Mouse (Mus musculus) forelimb bud, embryonic 11.5 days (tissue): ENCODE data around the gene Ccdc6.
"Not testable (repeated sequence)": the region's sequence is repeated elsewhere in the genome, so short reads cannot be mapped to it uniquely, and the experiment has no call there.

Source experiments
- DNase-seq: peaks from one replicate; pipeline ENCODE4 v3.0.0-alpha.2; 2012; ENCODE audit warnings: low read depth, low spot score

Ccdc6 gene

GRCm38 (mm10) chr10:70211281-70211680 lies 114.4 kb downstream of the Ccdc6 start:
- DNase-seq, result no peak

GRCm38 (mm10) chr10:70220971-70221370 lies 124.0 kb downstream of the Ccdc6 start:
- DNase-seq, result no peak

GRCm38 (mm10) chr10:70222231-70222630 lies 125.3 kb downstream of the Ccdc6 start:
- DNase-seq, result not testable (repeated sequence)

- DNase-seq, result no peak
Observed at GRCm38 (mm10) chr10:70224571-70224970, 127.7 kb downstream of the Ccdc6 start.

- no peak for DNase-seq
Observed at GRCm38 (mm10) chr10:70225760-70226159, 128.8 kb downstream of the Ccdc6 start.

- DNase-seq, result no peak
Observed at GRCm38 (mm10) chr10:70226608-70227007, 129.7 kb downstream of the Ccdc6 start.

DNA sequence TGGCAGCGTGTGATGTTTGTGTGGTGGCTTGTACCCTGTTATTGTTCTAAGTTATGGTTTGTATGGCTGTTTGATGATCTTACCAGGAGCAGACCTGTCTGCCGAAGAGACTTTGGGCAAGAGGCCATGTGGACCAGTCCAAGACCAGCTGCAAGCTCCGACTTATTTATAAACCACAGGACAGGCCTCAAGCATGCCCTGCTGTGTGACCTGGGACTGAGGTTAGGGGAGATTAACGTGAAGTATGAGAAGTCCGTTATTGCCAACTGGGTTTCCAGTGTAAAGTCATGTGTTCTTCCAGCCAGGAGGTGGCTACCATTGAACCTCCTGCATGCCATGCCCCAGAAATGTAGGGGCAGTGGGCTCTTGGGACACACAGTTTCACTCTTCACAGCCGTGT lies 133.4 kb downstream of the Ccdc6 start:
- no peak for DNase-seq

DNA sequence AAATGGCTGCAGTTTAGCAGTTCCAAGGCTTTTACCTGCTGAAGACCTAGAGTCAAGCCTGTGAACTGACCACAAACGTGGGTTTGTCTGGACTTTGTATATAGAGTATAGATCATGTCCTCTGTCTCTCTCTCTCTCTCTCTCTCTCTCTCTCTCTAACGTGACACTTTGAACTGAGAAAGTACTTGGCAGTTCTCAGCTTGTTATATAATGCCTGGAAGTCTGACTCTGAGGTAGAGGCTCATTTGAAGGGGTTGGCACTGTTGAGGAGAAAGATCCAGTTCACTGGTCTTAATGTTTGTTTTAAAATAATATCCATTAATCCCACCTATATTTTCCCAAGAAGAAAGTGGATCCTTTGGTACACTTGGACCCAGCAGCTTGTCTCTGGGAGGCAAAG lies 141.0 kb downstream of the Ccdc6 start:
- no peak for DNase-seq
